Mouse (Mus musculus): ENCODE data around the gene Stat2. TPM values are rescaled to one million over a fixed set of nuclear protein-coding genes. Genes with fewer than 3 reads are reported as not detected.

Gene Stat2
- polyA plus RNA-seq, 2 experiments, result 13.2 to 20.5 TPM

GRCm38 (mm10) chr10:128236321-128236720, 34.0 kb upstream of the Stat2 start:
- Histone ChIP-seq H3K4me2 (replicated peaks; ENCODE audit: low read depth, low read length, severe bottlenecking) (no peak overlapping the region), H3K36me3 (ENCODE audit: control insufficient read depth, insufficient read depth, low read length) (peaks cover 19% of the 10 kb centered on the region), H3K9ac (ENCODE audit: low read depth, low read length, severe bottlenecking) (0 out of 2 replicates have a peak overlapping the region, but pooled peaks have one; percentile 32), H3K9me3 (ENCODE audit: control insufficient read depth, low read length) (no peaks in the 10 kb centered on the region), H3K4me1 (ENCODE audit: control insufficient read depth, insufficient read depth, low read length) (no peaks in the 10 kb centered on the region; the same call in 1 of the 2 replicates), H3K4me3 (replicated peaks; ENCODE audit: low read length) (no peak overlapping the region), H3K27me3 (ENCODE audit: control insufficient read depth, insufficient read depth, low read length) (no peaks in the 10 kb centered on the region), H3K27ac (replicated peaks; ENCODE audit: low read depth, low read length) (no peak overlapping the region; the same call in 1 of the 2 replicates)
- DNase-seq (ENCODE audit: low spot score), result peak; percentile 27
- no peak for ATAC-seq (ENCODE audit: low FRiP score, low read depth)
- 25% methylated on average over 4 of the region's 4 CpGs for WGBS
- TF ChIP-seq POLR2A (IDR thresholded peaks at IDR 0.05; ENCODE audit: borderline replicate concordance, extremely low read depth, insufficient read depth, insufficient read length), result no peak

- WGBS, result 66% methylated on average over 15 of the region's 15 CpGs
- Histone ChIP-seq H3K4me1 (ENCODE audit: control insufficient read depth, insufficient read depth, low read length) (no peaks in the 10 kb centered on the region; the same call in 1 of the 2 replicates), H3K27ac (replicated peaks; ENCODE audit: low read depth, low read length) (no peak overlapping the region), H3K27me3 (ENCODE audit: control insufficient read depth, insufficient read depth, low read length) (no peaks in the 10 kb centered on the region), H3K36me3 (ENCODE audit: control insufficient read depth, insufficient read depth, low read length) (peaks cover 34% of the 10 kb centered on the region), H3K4me3 (replicated peaks; ENCODE audit: low read length) (no peak overlapping the region), H3K4me2 (replicated peaks; ENCODE audit: low read depth, low read length, severe bottlenecking) (no peak overlapping the region), H3K9me3 (ENCODE audit: control insufficient read depth, low read length) (no peaks in the 10 kb centered on the region), H3K9ac (ENCODE audit: low read depth, low read length, severe bottlenecking) (no peak overlapping the region)
- peak; percentile 49 for DNase-seq (ENCODE audit: low spot score)
- TF ChIP-seq POLR2A (IDR thresholded peaks at IDR 0.05; ENCODE audit: borderline replicate concordance, extremely low read depth, insufficient read depth, insufficient read length), result no peak
- peak; percentile 25; the same call in 1 of the 2 replicates for ATAC-seq (ENCODE audit: low FRiP score, low read depth)
These were observed 32.4 kb upstream of the Stat2 start for GRCm38 (mm10) chr10:128237807-128238480.

- H3K36me3 ChIP-seq (ENCODE audit: control insufficient read depth, insufficient read depth, low read length), result peaks cover 44% of the 10 kb centered on the region
- no peak for DNase-seq (ENCODE audit: low spot score)
- no peak overlapping the region for H3K9ac ChIP-seq (ENCODE audit: low read depth, low read length, severe bottlenecking)
- ATAC-seq (ENCODE audit: low FRiP score, low read depth), result no peak
- no peak overlapping the region for H3K4me3 ChIP-seq (replicated peaks; ENCODE audit: low read length)
- 91% methylated on average over 4 of the region's 4 CpGs for WGBS
- H3K27me3 ChIP-seq (ENCODE audit: control insufficient read depth, insufficient read depth, low read length), result no peaks in the 10 kb centered on the region
- H3K27ac ChIP-seq (replicated peaks; ENCODE audit: low read depth, low read length), result no peak overlapping the region
- no peaks in the 10 kb centered on the region for H3K9me3 ChIP-seq (ENCODE audit: control insufficient read depth, low read length)
- H3K4me1 ChIP-seq (ENCODE audit: control insufficient read depth, insufficient read depth, low read length), result no peaks in the 10 kb centered on the region; the same call in 1 of the 2 replicates
- no peak overlapping the region for H3K4me2 ChIP-seq (replicated peaks; ENCODE audit: low read depth, low read length, severe bottlenecking)
- no peak for TF ChIP-seq POLR2A (IDR thresholded peaks at IDR 0.05; ENCODE audit: borderline replicate concordance, extremely low read depth, insufficient read depth, insufficient read length)
These were observed 31.2 kb upstream of the Stat2 start for GRCm38 (mm10) chr10:128239140-128239539.

GRCm38 (mm10) chr10:128240131-128240530, 30.2 kb upstream of the Stat2 start:
- 93% methylated on average over 18 of the region's 18 CpGs for WGBS
- Histone ChIP-seq H3K4me3 (replicated peaks; ENCODE audit: low read length) (no peak overlapping the region), H3K27ac (replicated peaks; ENCODE audit: low read depth, low read length) (no peak overlapping the region), H3K4me1 (ENCODE audit: control insufficient read depth, insufficient read depth, low read length) (no peaks in the 10 kb centered on the region; the same call in 1 of the 2 replicates), H3K4me2 (replicated peaks; ENCODE audit: low read depth, low read length, severe bottlenecking) (no peak overlapping the region), H3K36me3 (ENCODE audit: control insufficient read depth, insufficient read depth, low read length) (peaks cover 54% of the 10 kb centered on the region), H3K9me3 (ENCODE audit: control insufficient read depth, low read length) (no peaks in the 10 kb centered on the region), H3K27me3 (ENCODE audit: control insufficient read depth, insufficient read depth, low read length) (no peaks in the 10 kb centered on the region), H3K9ac (ENCODE audit: low read depth, low read length, severe bottlenecking) (no peak overlapping the region)
- DNase-seq (ENCODE audit: low spot score) (no peak), ATAC-seq (ENCODE audit: low FRiP score, low read depth) (no peak)
- no peak for TF ChIP-seq POLR2A (IDR thresholded peaks at IDR 0.05; ENCODE audit: borderline replicate concordance, extremely low read depth, insufficient read depth, insufficient read length)

GRCm38 (mm10) chr10:128243252-128243651, 27.1 kb upstream of the Stat2 start:
- Histone ChIP-seq H3K9ac (ENCODE audit: low read depth, low read length, severe bottlenecking) (no peak overlapping the region), H3K4me3 (replicated peaks; ENCODE audit: low read length) (no peak overlapping the region), H3K27me3 (ENCODE audit: control insufficient read depth, insufficient read depth, low read length) (no peaks in the 10 kb centered on the region), H3K36me3 (ENCODE audit: control insufficient read depth, insufficient read depth, low read length) (peaks cover 85% of the 10 kb centered on the region), H3K9me3 (ENCODE audit: control insufficient read depth, low read length) (no peaks in the 10 kb centered on the region), H3K27ac (replicated peaks; ENCODE audit: low read depth, low read length) (no peak overlapping the region), H3K4me1 (ENCODE audit: control insufficient read depth, insufficient read depth, low read length) (no peaks in the 10 kb centered on the region; the same call in 1 of the 2 replicates), H3K4me2 (replicated peaks; ENCODE audit: low read depth, low read length, severe bottlenecking) (no peak overlapping the region)
- ATAC-seq (ENCODE audit: low FRiP score, low read depth) (no peak), DNase-seq (ENCODE audit: low spot score) (no peak)
- TF ChIP-seq POLR2A (IDR thresholded peaks at IDR 0.05; ENCODE audit: borderline replicate concordance, extremely low read depth, insufficient read depth, insufficient read length), result no peak
- WGBS, result 97% methylated on average over 8 of the region's 8 CpGs
